Mouse (Mus musculus): Measurements from ENCODE around the gene Ano8. TPM values are rescaled to one million over a fixed set of nuclear protein-coding genes. Genes with fewer than 3 reads are reported as not detected.

Gene Ano8
- polyA plus RNA-seq, 2 experiments: 0.14 to 1.7 TPM

GRCm38 (mm10) chr8:71460716-71461115 lies 25.0 kb downstream of the Ano8 start:
- no peak overlapping the region for H3K4me2 ChIP-seq (ENCODE audit: low read depth)
- H3K4me3 ChIP-seq (ENCODE audit: insufficient read depth in 1 of 2, low read depth in 2 of 2, low read length in 2 of 2): no peak overlapping the region
- WGBS (ENCODE audit: insufficient replicate concordance): 82% methylated on average over 6 of the region's 6 CpGs
- TF ChIP-seq CTCF (IDR thresholded peaks at IDR 0.05; ENCODE audit: low read depth) (no peak), EP300 (IDR thresholded peaks at IDR 0.05; ENCODE audit: low read depth) (no peak)
- ATAC-seq (ENCODE audit: insufficient read depth) (no peak), DNase-seq (ENCODE audit: low read depth in 3 of 3, low spot score in 3 of 3) (no peak)
- no peak overlapping the region for H3K27ac ChIP-seq
- H3K27me3 ChIP-seq (ENCODE audit: control insufficient read depth, insufficient read depth, low read length): no peaks in the 10 kb centered on the region
- H3K9ac ChIP-seq (replicated peaks): no peak overlapping the region
- peaks cover 11 to 17% of the 10 kb centered on the region in 2 experiments for H3K4me1 ChIP-seq (replicated peaks; ENCODE audit: control insufficient read depth in 2 of 2, insufficient read depth in 2 of 2, low read length in 1 of 2)
- H3K9me3 ChIP-seq (ENCODE audit: control insufficient read depth, low read length): no peaks in the 10 kb centered on the region
- no peaks in the 10 kb centered on the region for H3K36me3 ChIP-seq (replicated peaks; ENCODE audit: control insufficient read depth, insufficient read depth, low read depth)

GRCm38 (mm10) chr8:71457659-71458270 lies 28.0 kb downstream of the Ano8 start:
- no peak overlapping the region for H3K4me3 ChIP-seq (ENCODE audit: insufficient read depth in 1 of 2, low read depth in 2 of 2, low read length in 2 of 2)
- H3K27ac ChIP-seq: no peak overlapping the region
- no peaks in the 10 kb centered on the region for H3K36me3 ChIP-seq (replicated peaks; ENCODE audit: control insufficient read depth, insufficient read depth, low read depth)
- no peak overlapping the region for H3K9ac ChIP-seq (replicated peaks)
- no peak for DNase-seq (ENCODE audit: low read depth in 3 of 3, low spot score in 3 of 3)
- TF ChIP-seq CTCF (IDR thresholded peaks at IDR 0.05; ENCODE audit: low read depth) (no peak), EP300 (IDR thresholded peaks at IDR 0.05; ENCODE audit: low read depth) (no peak)
- no peaks in the 10 kb centered on the region for H3K9me3 ChIP-seq (ENCODE audit: control insufficient read depth, low read length)
- H3K27me3 ChIP-seq (ENCODE audit: control insufficient read depth, insufficient read depth, low read length): no peaks in the 10 kb centered on the region
- WGBS (ENCODE audit: insufficient replicate concordance): 75% methylated on average over 20 of the region's 20 CpGs
- peaks cover 0 to 7% of the 10 kb centered on the region in 2 experiments; a peak in 2 of 4 replicates for H3K4me1 ChIP-seq (replicated peaks; ENCODE audit: control insufficient read depth in 2 of 2, insufficient read depth in 2 of 2, low read length in 1 of 2)
- no peak for ATAC-seq (ENCODE audit: insufficient read depth)
- H3K4me2 ChIP-seq (ENCODE audit: low read depth): no peak overlapping the region

GRCm38 (mm10) chr8:71456906-71457305 lies 28.9 kb downstream of the Ano8 start:
- Histone ChIP-seq H3K9ac (replicated peaks) (no peak overlapping the region), H3K4me3 (ENCODE audit: insufficient read depth in 1 of 2, low read depth in 2 of 2, low read length in 2 of 2) (no peak overlapping the region), H3K4me2 (ENCODE audit: low read depth) (no peak overlapping the region), H3K36me3 (replicated peaks; ENCODE audit: control insufficient read depth, insufficient read depth, low read depth) (no peaks in the 10 kb centered on the region), H3K4me1 (replicated peaks; ENCODE audit: control insufficient read depth in 2 of 2, insufficient read depth in 2 of 2, low read length in 1 of 2) (peaks cover 0 to 3% of the 10 kb centered on the region in 2 experiments; a peak in 1 of 4 replicates), H3K9me3 (ENCODE audit: control insufficient read depth, low read length) (no peaks in the 10 kb centered on the region), H3K27me3 (ENCODE audit: control insufficient read depth, insufficient read depth, low read length) (no peaks in the 10 kb centered on the region), H3K27ac (no peak overlapping the region)
- WGBS (ENCODE audit: insufficient replicate concordance): 43% methylated on average over 22 of the region's 22 CpGs
- peak in 1 of 3 experiments; percentile 38 for DNase-seq (ENCODE audit: low read depth in 3 of 3, low spot score in 3 of 3)
- TF ChIP-seq EP300 (IDR thresholded peaks at IDR 0.05; ENCODE audit: low read depth) (no peak), CTCF (IDR thresholded peaks at IDR 0.05; ENCODE audit: low read depth) (no peak)
- ATAC-seq (ENCODE audit: insufficient read depth): peak; percentile 60

GRCm38 (mm10) chr8:71454668-71455067 lies 31.1 kb downstream of the Ano8 start:
- Histone ChIP-seq H3K4me2 (ENCODE audit: low read depth) (no peak overlapping the region), H3K27ac (no peak overlapping the region), H3K4me3 (ENCODE audit: insufficient read depth in 1 of 2, low read depth in 2 of 2, low read length in 2 of 2) (no peak overlapping the region), H3K9ac (replicated peaks) (no peak overlapping the region), H3K4me1 (replicated peaks; ENCODE audit: control insufficient read depth in 2 of 2, insufficient read depth in 2 of 2, low read length in 1 of 2) (peaks cover 0 to 3% of the 10 kb centered on the region in 2 experiments; a peak in 1 of 4 replicates), H3K9me3 (ENCODE audit: control insufficient read depth, low read length) (no peaks in the 10 kb centered on the region), H3K27me3 (ENCODE audit: control insufficient read depth, insufficient read depth, low read length) (no peaks in the 10 kb centered on the region), H3K36me3 (replicated peaks; ENCODE audit: control insufficient read depth, insufficient read depth, low read depth) (no peaks in the 10 kb centered on the region)
- whole genome bisulfite sequencing (ENCODE audit: insufficient replicate concordance): 54% methylated on average over 8 of the region's 8 CpGs
- ATAC-seq (ENCODE audit: insufficient read depth): no peak
- no peak for TF ChIP-seq EP300 (IDR thresholded peaks at IDR 0.05; ENCODE audit: low read depth)
- no peak for TF ChIP-seq CTCF (IDR thresholded peaks at IDR 0.05; ENCODE audit: low read depth)
- DNase-seq (ENCODE audit: low read depth in 3 of 3, low spot score in 3 of 3): no peak

GRCm38 (mm10) chr8:71452669-71453068 lies 33.1 kb downstream of the Ano8 start:
- no peak overlapping the region for H3K9ac ChIP-seq (replicated peaks)
- 47% methylated on average over 2 of the region's 2 CpGs for WGBS (ENCODE audit: insufficient replicate concordance)
- H3K4me1 ChIP-seq (replicated peaks; ENCODE audit: control insufficient read depth in 2 of 2, insufficient read depth in 2 of 2, low read length in 1 of 2): peaks cover 0 to 3% of the 10 kb centered on the region in 2 experiments; a peak in 1 of 4 replicates
- H3K27ac ChIP-seq: no peak overlapping the region
- ATAC-seq (ENCODE audit: insufficient read depth) (no peak), DNase-seq (ENCODE audit: low read depth in 3 of 3, low spot score in 3 of 3) (no peak)
- H3K9me3 ChIP-seq (ENCODE audit: control insufficient read depth, low read length): no peaks in the 10 kb centered on the region
- no peaks in the 10 kb centered on the region for H3K27me3 ChIP-seq (ENCODE audit: control insufficient read depth, insufficient read depth, low read length)
- TF ChIP-seq EP300 (IDR thresholded peaks at IDR 0.05; ENCODE audit: low read depth) (no peak), CTCF (IDR thresholded peaks at IDR 0.05; ENCODE audit: low read depth) (no peak)
- H3K4me2 ChIP-seq (ENCODE audit: low read depth): no peak overlapping the region
- no peaks in the 10 kb centered on the region for H3K36me3 ChIP-seq (replicated peaks; ENCODE audit: control insufficient read depth, insufficient read depth, low read depth)
- H3K4me3 ChIP-seq (ENCODE audit: insufficient read depth in 1 of 2, low read depth in 2 of 2, low read length in 2 of 2): no peak overlapping the region
